19 mouse cellular contexts compared by ENCODE assay signal in genomic region chr9:60492275-60492974, GRCm38 (mm10). TPM values are rescaled to one million over a fixed set of nuclear protein-coding genes. Genes with fewer than 3 reads are reported as not detected.
DNase-seq lines count a peak whose midpoint lies in the region; ATAC-seq and TF ChIP-seq lines count a peak whose summit lies in the region.
"Had no signal": no experiment of that assay in that cellular context is flagged by ENCODE, and none has a peak within 500 bp of the region (broad histone marks: within the 10 kb centered on the region; RNA-seq: fewer than 3 reads in every experiment).

No protein-coding gene starts in this region.

- peak; percentile 69 for DNase-seq in kidney, postnatal 0 days (ENCODE audit: low spot score)
- DNase-seq in kidney, postnatal 4 days: no peak
- peak; percentile 28 for DNase-seq in embryonic facial prominence, embryonic 11.5 days (ENCODE audit: low spot score)
- DNase-seq in limb, embryonic 11.5 days (ENCODE audit: low spot score): peak; percentile 51
- DNase-seq in cerebellum, postnatal 14 days: no peak
- no peak for DNase-seq in lung, postnatal 10 days
- DNase-seq in frontal cortex, adult 2 months (ENCODE audit: extremely low spot score in 1 of 2, low spot score in 1 of 2): no peak
- DNase-seq: adrenal gland, adult 2 months; cerebellum, adult 11 months; gastrocnemius, postnatal 36 days; heart, postnatal 36 days; kidney, adult 2 months; left cerebral cortex, postnatal 4 days; lung, adult 2 months; lung, postnatal 4 days had no signal

- H3K4me2 ChIP-seq in kidney, postnatal 0 days (ENCODE audit: low read length): peak overlapping the region; percentile 13; the same call in 1 of the 2 replicates
- no peak overlapping the region for H3K4me2 ChIP-seq in embryonic facial prominence, embryonic 11.5 days (ENCODE audit: low read depth, low read length)
- peak overlapping the region; percentile 2; the same call in 1 of the 2 replicates for H3K4me2 ChIP-seq in limb, embryonic 11.5 days (ENCODE audit: low read depth, severe bottlenecking)
- H3K4me2 ChIP-seq: heart, embryonic 13.5 days; midbrain, embryonic 12.5 days; neural tube, embryonic 13.5 days had no signal

- H3K9me3 ChIP-seq in kidney, postnatal 0 days (replicated peaks; ENCODE audit: low read length): no peaks in the 10 kb centered on the region
- H3K9me3 ChIP-seq in embryonic facial prominence, embryonic 11.5 days (replicated peaks; ENCODE audit: control insufficient read depth, low read length): no peaks in the 10 kb centered on the region
- no peaks in the 10 kb centered on the region for H3K9me3 ChIP-seq in limb, embryonic 11.5 days (ENCODE audit: control insufficient read depth, low read length)
- H3K9me3 ChIP-seq: heart, embryonic 13.5 days; midbrain, embryonic 12.5 days; neural tube, embryonic 13.5 days had no signal

- H3K4me1 ChIP-seq in kidney, postnatal 0 days (replicated peaks; ENCODE audit: insufficient read depth, low read length): peaks cover 4% of the 10 kb centered on the region; the same call in 1 of the 2 replicates
- peaks cover 3% of the 10 kb centered on the region; the same call in 1 of the 2 replicates for H3K4me1 ChIP-seq in embryonic facial prominence, embryonic 11.5 days (ENCODE audit: control insufficient read depth, insufficient read depth, low read length)
- peaks cover 29% of the 10 kb centered on the region for H3K4me1 ChIP-seq in limb, embryonic 11.5 days (ENCODE audit: control insufficient read depth, insufficient read depth, low read length)
- H3K4me1 ChIP-seq: midbrain, embryonic 12.5 days had no signal

- no peak overlapping the region for H3K4me3 ChIP-seq in kidney, postnatal 0 days (replicated peaks; ENCODE audit: low read depth, low read length)
- H3K4me3 ChIP-seq in embryonic facial prominence, embryonic 11.5 days (ENCODE audit: low read depth, low read length): no peak overlapping the region
- H3K4me3 ChIP-seq in limb, embryonic 11.5 days (ENCODE audit: low read depth, low read length): no peak overlapping the region
- H3K4me3 ChIP-seq: heart, embryonic 13.5 days; midbrain, embryonic 12.5 days; neural tube, embryonic 13.5 days had no signal

- ATAC-seq in kidney, postnatal 0 days (replicated peaks; ENCODE audit: low FRiP score, low read depth): no peak
- no peak for ATAC-seq in embryonic facial prominence, embryonic 11.5 days (replicated peaks; ENCODE audit: insufficient number of reproducible peaks, low FRiP score, low TSS enrichment, low read depth)
- no peak for ATAC-seq in limb, embryonic 11.5 days (ENCODE audit: insufficient number of reproducible peaks, low FRiP score, low TSS enrichment, low read depth)
- ATAC-seq: hindbrain, embryonic 16.5 days had no signal

- no peaks in the 10 kb centered on the region for H3K27me3 ChIP-seq in kidney, postnatal 0 days (ENCODE audit: insufficient read depth, low read length)
- H3K27me3 ChIP-seq in embryonic facial prominence, embryonic 11.5 days (ENCODE audit: control insufficient read depth, insufficient read depth, low read length): no peaks in the 10 kb centered on the region
- no peaks in the 10 kb centered on the region for H3K27me3 ChIP-seq in limb, embryonic 11.5 days (ENCODE audit: control insufficient read depth, insufficient read depth, low read length)
- H3K27me3 ChIP-seq: heart, embryonic 13.5 days; neural tube, embryonic 13.5 days had no signal

- H3K27ac ChIP-seq in kidney, postnatal 0 days: no peak overlapping the region
- no peak overlapping the region for H3K27ac ChIP-seq in embryonic facial prominence, embryonic 11.5 days (replicated peaks; ENCODE audit: low read depth, low read length)
- 0 out of 2 replicates have a peak overlapping the region, but pooled peaks have one; percentile 42 for H3K27ac ChIP-seq in limb, embryonic 11.5 days (replicated peaks; ENCODE audit: low read depth, low read length)
- H3K27ac ChIP-seq: heart, embryonic 13.5 days; midbrain, embryonic 12.5 days; neural tube, embryonic 13.5 days had no signal

- H3K36me3 ChIP-seq in kidney, postnatal 0 days (ENCODE audit: insufficient read depth, low read length): no peaks in the 10 kb centered on the region
- H3K36me3 ChIP-seq in embryonic facial prominence, embryonic 11.5 days (replicated peaks; ENCODE audit: control insufficient read depth, insufficient read depth, low read depth, low read length): no peaks in the 10 kb centered on the region
- H3K36me3 ChIP-seq in limb, embryonic 11.5 days (ENCODE audit: control insufficient read depth, insufficient read depth, low read length): no peaks in the 10 kb centered on the region
- H3K36me3 ChIP-seq: midbrain, embryonic 12.5 days; neural tube, embryonic 13.5 days had no signal

- no peak overlapping the region for H3K9ac ChIP-seq in kidney, postnatal 0 days (ENCODE audit: low read depth, low read length)
- no peak overlapping the region for H3K9ac ChIP-seq in embryonic facial prominence, embryonic 11.5 days (replicated peaks; ENCODE audit: low read length)
- H3K9ac ChIP-seq in limb, embryonic 11.5 days (ENCODE audit: low read length): no peak overlapping the region
- H3K9ac ChIP-seq: heart, embryonic 13.5 days; midbrain, embryonic 12.5 days; neural tube, embryonic 13.5 days had no signal

- 32% methylated on average over 16 of the region's 16 CpGs for WGBS in kidney, postnatal 0 days
- 70% methylated on average over 16 of the region's 16 CpGs for WGBS in embryonic facial prominence, embryonic 11.5 days
- 22% methylated on average over 16 of the region's 16 CpGs for WGBS in limb, embryonic 11.5 days

- TF ChIP-seq CTCF in kidney, postnatal 0 days (IDR thresholded peaks at IDR 0.05; ENCODE audit: low read depth): no peak

RNA-seq across cellular contexts. Expression of gene Thsd4, which starts 29.4 kb away (rescaled TPM):
- 19.9 and 21.3 TPM in 2 replicates for polyA plus RNA-seq in kidney, postnatal 0 days (2015; fragmentation: Nextera tagmentation; extraction: Ambion mirVana)
- 2.6 and 3.0 TPM in 2 replicates for polyA plus RNA-seq in embryonic facial prominence, embryonic 11.5 days (2014; fragmentation: Nextera tagmentation; extraction: Ambion mirVana)
- 11.8 and 12.9 TPM in 2 replicates for polyA plus RNA-seq in limb, embryonic 11.5 days (2014; fragmentation: Nextera tagmentation; extraction: Ambion mirVana)
- polyA plus RNA-seq in frontal cortex, adult 2 months (2012; rRNA removed): 4.7 TPM in 2 replicates

Comparison
In these comparisons a context has a peak if more than half of its experiments do, and no peak if none do; other contexts are left out.
1. DNase-seq: peak in kidney, postnatal 0 days (single experiment), embryonic facial prominence, embryonic 11.5 days (single experiment) and limb, embryonic 11.5 days (single experiment); none in kidney, postnatal 4 days (0 of 2), cerebellum, postnatal 14 days (0 of 2), lung, postnatal 10 days (single experiment) and frontal cortex, adult 2 months (0 of 2).